Mouse (Mus musculus): ENCODE results near the gene Ttf2.

Ttf2 gene

DNA sequence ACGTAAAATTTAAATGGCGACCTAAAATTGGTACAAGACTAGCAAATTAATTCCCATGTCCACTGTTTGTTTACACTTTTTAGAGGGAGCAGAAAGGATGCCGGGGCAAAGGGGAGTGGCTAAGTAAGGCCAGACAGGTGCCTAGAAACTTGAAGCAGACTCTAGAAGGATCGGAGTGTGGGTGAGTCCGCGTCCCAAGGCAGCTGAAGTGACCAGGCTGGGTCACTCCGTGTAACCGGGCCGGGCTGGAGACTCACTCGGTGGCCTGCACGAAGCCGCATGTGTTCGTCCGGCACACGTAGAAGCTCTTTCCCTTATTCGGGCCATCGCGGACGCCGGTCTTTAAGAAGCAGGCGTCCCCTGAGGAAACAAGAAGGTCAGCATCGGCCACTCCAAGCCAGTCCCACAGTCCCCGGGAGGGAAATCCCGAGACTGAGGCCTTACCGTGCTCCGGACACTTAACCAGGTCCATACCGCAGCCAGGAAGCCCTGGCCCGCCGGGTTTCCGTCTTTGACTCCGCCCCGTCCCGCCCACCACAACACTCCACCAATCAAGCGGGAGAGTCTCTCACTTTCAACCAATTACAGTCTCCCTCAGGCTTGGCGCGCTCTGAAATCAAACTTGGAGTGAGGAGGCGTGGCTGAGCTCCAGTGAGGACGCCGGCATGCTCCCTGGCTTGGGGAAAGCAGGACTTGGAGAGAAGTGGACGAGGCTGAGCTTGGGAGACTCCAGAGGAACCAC is at the start of gene Ttf2:
TSS of gene Ttf2 (minus strand) at position 488 of the 742 bp plus-strand sequence.
- DNase-seq (ENCODE audit: low read depth, low spot score): peak; percentile 96

DNA sequence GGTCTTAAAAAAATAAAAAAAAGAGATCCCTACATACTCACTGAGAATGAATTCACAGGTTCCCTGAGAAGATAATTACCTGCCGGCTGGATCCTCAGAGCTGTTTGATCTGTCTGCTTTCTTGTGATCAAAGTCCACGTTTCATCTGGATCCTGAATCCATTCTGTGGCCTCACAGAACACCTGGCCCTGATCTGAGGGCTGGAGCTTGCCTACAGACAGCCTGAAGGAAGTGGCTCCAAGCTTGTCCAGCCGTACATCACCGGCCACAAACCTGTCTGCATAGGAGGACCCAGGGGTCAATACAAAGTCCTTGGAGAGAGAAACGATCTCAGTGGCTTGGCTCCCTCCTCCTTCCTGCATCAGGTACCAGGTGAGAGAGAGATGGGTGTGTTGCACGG is 49.0 kb upstream of the Ttf2 start:
- DNase-seq (ENCODE audit: low read depth, low spot score): no peak

DNA sequence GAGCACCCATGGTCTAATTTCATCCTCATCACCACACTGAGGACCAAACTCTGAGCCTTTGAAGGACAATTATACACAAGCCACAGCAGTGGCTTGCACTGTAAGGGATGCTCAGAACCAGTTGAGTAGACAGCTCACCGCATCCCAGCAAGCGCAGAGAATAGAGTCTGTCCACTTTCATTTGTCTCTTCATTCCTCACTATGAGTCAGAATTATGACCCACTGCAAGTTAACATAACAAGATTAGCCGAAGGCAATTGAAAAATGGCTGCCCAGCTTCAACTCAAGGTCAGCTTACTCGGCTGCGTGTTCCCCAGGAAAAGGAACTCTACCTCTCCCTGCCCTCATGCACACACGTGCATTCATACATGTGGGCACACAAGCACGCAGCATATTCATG is 46.6 kb upstream of the Ttf2 start:
- peak; percentile 22 for DNase-seq (ENCODE audit: low read depth, low spot score)

DNA sequence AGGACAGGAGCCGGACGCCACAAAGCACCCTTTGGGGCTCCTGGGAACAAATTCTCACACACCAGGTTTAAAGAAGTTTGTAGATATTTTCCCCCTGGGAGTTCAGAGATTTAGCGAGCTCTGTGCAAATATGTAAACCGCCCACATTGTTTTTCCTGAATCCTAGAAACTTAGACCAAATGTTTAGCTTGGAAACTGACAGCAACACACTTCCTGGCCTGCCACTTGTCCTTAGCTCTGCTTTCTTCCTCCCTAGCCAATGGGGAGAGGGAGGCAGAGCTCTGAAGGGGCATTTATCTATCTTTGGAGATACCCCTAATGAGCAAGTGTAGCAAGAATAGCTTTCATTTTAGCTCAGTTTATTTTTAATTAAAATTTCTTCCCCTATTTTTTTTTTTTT is 45.8 kb upstream of the Ttf2 start:
- peak; percentile 3 for DNase-seq (ENCODE audit: low read depth, low spot score)

DNA sequence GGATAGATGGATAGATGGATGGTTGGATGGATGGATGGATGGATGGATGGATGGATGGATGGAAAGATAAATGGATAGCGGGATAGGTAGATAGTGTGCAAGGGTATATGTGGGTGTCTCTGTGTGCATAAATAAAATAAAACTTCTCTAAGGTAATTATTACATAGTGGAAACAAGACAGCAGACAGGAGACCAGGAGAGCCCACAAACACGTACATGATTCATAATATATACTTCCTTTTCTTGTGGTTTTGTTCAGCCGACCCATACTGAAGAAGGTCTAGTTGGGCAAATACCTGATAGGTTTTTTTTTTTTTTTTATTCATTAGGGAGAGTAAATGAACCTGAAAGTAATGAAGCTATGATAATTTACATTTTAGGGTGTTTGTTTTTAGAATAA is 44.1 kb upstream of the Ttf2 start:
- no peak for DNase-seq (ENCODE audit: low read depth, low spot score)

DNA sequence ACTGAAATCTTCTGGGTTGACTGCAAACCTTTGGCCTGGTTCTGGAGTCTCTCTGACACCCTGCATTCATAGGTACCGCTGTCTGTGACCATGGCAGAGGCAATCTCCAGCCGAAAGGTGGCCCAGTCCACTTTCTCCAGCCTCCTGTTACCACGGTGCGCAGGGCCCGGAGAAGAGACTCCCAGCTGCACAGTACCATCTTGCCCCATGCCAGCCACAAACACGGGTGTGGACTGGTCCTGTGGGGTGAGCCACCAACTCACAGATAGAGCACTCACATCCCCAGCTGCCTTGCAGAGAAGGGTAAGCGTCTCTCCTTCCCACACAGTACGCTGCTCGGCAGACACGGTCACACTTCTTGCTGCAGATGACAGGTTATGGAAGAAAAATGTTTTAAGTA is 43.5 kb upstream of the Ttf2 start:
- DNase-seq (ENCODE audit: low read depth, low spot score): no peak

DNA sequence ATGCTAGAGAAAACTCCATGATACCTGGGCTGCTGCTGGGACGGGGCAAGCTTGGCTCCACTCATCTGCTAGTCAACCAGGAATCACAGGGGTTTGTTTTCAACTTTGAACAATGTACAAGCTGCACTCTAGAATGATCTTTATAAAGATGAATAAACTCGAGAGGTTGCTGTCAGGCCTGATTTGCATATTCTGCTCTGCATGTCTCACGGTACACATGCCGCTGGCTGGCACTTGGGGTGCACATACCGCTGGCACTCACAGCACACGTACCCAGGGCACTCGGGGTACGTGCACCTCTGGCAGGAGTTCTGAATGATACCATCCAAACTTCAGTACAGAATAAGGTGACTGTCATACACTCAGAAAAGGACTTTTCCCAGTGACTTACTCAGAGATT is 43.1 kb upstream of the Ttf2 start:
- no peak for DNase-seq (ENCODE audit: low read depth, low spot score)

DNA sequence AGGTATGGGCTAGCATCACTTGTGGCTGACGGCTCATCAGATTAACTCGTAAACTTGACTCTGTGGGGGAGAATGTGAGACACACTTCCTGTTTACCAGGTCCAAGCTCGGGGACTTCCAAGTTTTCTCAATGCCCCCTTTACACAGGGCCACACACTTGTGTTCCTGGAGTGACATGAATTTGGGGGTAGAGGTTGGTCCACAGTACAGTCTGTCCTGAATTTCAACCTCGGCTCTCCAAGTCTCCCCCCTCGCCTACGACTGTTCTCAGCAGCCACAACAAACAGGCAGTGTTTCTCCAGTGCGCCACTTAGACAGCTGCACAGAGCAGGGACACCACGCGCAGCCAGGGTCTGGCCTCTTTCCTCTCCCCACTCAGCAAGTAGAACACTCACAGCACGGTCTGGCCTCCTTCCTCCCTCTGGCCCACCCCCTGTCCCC is 42.7 kb upstream of the Ttf2 start:
- DNase-seq (ENCODE audit: low read depth, low spot score): no peak

DNA sequence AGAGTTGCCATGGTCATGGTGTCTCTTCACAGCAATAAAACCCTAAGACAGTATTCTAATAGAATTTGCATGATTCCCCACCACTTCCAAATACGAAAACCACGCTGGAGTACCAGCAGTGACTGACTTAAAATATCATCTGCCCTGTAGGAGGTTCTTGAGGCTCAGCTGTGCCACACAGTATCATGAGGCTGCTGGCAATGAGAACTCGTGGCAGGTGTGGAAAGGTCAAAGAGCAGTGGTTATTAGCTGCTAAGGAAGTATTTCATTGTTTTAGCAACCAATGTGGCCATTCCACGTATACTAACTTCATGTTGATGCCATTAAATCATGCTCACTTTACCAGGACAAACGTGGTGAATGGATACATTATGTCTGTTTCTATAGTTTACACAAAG is 41.7 kb upstream of the Ttf2 start:
- DNase-seq (ENCODE audit: low read depth, low spot score): no peak

DNA sequence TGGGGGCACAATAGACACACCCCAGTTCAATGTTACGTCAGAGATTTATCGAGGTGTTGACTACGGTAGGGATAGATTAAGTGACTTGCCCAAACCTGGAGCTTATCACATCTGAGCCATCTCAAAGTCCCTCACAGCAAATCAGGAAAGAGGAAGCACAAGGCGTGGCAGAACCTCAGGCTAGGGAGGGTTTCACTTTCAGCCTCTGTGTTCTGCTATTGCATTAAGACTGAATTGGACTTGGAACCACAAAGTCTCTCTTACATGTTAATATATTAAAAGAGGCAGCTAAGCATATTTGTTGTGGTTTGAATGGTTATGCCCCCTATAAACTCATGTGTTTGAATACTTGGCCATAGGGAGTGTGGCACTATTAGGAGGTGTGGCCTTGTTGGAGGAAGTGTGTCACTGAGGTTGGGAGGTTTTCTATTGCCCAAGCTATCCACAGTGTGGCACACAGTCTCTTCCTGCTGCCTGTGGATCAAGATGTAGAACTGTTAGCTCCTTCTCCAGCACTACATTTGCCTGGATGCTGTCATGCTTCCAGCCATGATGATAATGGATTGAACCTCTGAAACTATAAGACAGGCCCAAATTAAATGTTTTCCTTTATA is 41.2 kb upstream of the Ttf2 start:
- no peak for DNase-seq (ENCODE audit: low read depth, low spot score)

DNA sequence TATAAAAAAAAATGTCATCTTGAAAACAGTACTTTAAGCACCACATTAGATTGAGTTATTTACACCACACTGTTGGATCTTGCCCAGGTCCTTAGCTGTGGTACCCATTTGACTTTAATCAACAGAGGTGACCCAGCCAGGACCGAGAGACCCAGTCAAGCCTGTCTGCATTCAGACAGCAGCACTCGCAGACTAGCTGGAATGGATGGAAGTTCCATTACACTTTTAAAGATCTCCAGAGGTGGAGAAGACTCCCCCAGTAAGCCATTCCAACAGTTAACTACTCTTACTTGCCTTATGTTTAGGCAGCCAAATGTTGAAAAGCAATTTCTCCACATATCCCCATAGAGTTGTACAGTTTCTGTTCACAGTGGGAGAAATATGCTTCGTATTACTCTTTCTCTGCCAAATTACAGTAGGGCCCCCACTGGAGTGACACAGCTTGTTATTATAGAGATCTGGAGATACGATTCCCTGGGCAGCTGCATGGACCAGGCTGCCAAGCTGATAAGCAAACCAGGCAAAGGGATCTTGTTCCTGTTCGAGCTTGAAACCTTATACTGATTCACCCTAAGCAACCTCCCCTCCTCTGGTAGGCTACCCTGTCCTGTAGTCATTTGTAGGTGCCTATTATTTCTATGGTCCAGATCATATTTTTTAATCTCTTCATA is 37.8 kb upstream of the Ttf2 start:
- no peak for DNase-seq (ENCODE audit: low read depth, low spot score)

DNA sequence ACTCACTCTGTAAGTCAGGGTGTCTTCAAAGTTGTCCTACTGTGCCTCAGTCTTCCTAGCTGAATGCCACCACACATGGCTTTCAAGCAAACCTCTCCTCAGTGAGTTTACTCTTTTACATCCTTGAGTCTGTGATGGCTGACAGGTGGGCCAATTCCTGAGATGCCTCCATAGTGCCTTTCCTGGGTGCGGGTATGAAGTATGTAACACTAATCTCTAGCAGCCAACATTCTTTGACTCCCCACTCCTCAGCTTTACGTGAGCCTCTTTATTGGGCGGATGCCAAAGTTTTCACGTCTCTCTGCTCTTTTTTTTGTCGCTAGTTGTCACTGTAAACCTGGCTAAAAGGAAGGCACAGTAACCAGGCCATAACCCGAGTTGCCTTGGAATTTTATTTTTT is 35.9 kb upstream of the Ttf2 start:
- no peak for DNase-seq (ENCODE audit: low read depth, low spot score)

DNA sequence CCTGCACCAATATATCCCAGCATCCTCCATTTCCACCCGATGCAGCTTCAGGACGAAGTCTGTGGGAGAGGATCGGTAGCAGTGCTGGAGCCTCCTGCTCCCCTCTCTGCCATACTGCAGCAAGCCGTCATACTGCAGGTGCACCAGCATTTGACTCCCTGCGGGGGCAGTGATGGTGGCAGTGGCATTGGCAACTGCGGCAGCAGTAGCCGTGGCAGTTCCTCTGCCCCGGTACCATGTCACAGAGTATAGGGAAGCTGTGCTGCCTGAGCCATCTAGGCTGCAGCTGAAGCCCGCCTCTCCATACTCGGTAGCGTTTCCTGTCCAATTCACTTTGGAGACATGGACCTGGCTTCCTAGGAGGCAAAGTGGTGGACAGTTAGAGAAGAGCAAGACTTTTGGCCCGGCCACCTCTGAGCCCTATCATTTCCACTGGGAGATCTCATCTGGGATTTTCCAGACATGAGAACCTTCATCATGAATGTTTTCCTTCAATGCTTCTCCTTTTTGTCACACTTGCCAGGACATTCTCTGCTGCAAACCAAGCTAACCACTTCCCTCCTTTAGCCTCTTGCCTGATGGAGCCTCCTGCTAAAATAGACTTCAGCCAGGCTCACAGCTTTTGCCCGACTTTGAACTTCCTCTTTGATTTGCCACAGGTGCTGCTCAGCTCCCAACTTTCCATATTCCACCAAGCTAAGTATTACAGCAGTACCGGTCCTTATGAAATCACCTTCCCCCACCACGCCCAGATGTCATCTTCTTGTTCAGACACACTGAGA is 34.3 kb upstream of the Ttf2 start:
- no peak for DNase-seq (ENCODE audit: low read depth, low spot score)

DNA sequence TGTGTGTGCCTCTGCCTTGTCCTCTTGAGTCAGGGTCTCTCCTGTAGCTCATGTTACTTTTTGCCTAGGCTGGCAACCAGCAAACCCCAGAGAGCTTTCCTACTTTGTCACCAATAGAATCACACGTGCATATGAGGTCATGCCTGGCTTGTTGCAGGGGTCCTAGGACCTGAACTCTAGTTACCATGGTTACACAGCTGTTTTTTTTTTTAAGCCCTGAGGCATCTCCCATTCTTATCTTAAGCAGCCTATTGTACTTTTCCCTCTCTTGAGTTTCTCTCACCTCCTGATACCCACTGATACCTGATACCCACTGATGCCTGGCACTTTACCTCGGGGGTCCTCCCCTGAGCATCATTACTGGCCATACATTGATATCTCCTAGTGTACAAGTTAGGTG is 30.3 kb upstream of the Ttf2 start:
- DNase-seq (ENCODE audit: low read depth, low spot score): no peak

DNA sequence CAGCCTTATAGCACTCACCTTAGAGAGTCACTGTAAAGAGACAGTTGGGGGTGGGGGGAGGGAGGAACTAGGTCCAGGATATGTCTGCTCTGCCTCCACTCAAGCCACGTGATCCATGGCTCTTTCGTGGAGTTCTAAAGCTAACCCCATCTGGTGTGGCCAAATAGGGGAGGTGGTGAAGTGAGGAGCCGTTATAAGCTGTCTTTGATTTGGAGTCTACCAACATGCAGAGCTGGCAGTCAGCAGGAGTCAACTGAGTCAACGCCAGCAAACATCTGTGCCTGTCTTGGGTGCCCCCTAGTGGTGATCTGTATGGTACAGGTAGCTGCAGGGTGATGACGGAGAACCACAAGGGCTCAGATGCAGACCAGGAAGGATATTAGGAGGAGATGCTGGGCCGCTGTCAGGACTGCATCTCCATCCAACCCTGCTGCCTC is 29.5 kb upstream of the Ttf2 start:
- peak; percentile 61 for DNase-seq (ENCODE audit: low read depth, low spot score)

DNA sequence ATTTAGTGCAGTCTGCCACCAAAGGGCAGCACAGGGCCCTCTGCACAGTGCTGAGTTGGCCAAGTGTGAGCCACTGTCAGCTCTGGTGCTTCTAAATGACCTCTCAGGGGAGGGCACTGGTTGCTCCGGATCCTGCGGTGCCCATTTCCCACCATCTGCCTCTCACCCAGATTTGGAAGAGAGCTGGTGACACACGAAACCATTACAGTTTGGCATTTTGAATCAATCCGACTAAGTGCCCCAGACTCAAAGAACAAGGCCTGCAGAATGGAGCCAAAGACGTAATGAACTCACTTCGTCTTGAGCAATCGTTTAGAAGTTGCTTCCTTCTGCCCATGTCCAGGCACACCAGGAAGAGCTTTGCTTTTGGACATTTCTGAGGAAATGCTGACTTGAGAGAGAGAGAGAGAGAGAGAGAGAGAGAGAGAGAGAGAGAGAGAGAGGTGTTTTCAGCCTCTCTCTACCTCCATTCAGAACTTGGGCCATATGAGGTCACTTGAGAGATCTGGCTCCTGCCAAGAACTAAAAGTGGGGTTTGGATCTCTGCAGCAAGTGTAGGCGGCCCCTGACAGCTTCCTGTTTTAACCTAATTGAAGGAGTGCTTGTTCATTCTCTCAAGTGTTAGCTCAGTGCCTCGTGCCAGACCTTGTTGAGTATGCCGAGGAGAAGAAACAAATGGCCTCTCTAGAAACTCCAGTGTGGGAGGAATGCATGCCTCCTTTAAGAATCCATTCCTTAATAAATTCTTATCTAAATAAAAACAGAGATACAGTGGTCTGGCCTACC is 28.5 kb upstream of the Ttf2 start:
- DNase-seq (ENCODE audit: low read depth, low spot score): no peak

DNA sequence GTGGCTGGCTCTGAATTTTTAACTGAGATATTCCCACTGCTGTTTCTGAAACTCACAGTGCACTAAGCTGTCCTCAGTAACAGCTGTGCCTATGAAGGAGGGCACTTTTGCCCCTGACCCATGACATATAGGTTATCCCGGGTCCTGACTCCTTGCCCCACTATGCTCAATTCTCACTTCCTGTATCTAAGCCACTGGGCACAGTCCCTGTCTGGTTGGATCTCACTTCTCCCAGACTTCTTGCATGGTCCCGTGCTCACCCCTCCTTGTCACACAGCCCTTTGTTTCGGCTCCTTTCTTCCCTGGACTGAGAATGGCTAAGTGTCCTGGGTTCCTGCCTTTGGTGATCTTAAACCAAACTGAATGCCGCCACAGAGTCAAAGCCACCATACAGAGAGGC is 24.8 kb upstream of the Ttf2 start:
- DNase-seq (ENCODE audit: low read depth, low spot score): no peak

DNA sequence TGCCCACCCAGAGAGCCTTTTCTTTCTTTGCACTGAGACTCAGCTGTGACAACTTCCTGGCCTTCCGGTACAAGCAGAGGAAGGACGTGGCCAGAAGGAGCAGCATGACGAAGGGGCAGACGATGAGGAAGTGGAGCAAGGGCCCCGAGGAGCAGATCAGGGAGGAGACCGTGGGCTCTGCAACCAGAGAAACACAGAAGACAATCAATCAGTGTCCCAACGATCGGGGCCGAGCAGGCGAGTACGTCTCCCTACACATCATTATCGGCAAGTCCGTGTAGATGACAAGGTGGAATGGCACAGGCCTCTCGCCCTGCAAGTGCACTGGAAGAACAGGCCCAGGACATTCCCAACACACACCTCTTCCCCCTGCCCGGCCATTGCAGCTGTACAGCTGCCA is 24.3 kb upstream of the Ttf2 start:
- DNase-seq (ENCODE audit: low read depth, low spot score): no peak

DNA sequence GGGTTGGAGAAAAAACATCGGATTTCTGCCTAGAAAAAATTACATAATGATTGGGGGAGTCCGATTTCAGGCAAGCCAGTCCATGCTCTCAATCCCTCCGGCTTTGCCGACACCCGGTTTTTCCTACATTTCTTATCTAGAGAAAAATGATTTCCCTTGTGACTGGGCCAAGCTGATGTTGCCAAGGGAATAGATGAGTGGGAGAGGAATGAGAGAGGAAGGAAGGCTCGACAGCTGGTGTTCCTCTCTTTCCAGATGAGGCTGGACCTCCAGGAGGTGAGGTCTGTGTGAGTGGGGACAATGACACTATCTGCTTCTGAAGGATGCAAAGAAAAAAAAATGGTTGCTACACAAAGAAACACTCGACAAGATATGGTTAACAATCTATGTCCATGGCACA is 23.7 kb upstream of the Ttf2 start:
- no peak for DNase-seq (ENCODE audit: low read depth, low spot score)

DNA sequence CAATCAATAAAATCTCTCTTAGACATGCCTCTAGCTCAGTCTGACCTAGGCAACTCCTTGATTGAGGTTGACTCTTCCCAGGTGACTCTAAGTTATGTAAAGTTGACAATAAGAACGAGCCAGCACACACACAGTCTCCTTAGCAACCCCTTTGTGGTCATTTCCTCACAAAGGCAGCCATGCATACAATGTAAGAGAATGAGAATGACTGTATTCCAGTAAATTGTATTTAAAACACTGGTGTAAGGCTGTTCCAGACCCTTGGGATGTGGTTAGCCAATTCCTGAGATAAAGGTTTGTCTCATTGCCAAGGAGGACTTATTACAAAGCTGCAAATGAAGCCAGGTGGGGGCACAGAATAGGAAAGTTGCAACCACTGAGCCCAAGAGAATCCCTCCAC is 20.8 kb upstream of the Ttf2 start:
- DNase-seq (ENCODE audit: low read depth, low spot score): no peak

DNA sequence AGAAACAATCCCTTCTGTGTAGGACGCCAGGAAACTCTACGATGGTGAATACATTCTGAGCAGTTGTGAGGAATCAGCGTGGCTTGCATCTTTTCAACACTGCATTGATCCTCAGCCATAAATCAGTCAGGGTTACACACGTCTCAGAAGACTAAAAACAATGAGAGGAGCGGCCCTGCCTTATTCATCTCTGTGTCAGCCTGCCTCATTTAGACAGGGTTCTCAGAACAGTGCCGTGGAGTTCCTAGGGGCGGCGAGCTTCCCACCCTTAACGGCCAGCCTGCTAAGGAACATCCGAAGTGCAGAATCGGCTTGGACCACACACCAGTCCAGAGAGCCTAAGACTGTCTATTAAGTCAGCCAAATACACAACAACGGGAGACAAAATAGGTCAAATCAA is 20.0 kb upstream of the Ttf2 start:
- DNase-seq (ENCODE audit: low read depth, low spot score): no peak

Measured in 3T3-L1 (cell line).